Mouse (Mus musculus): ENCODE data around the gene Tdrd3.

DNA sequence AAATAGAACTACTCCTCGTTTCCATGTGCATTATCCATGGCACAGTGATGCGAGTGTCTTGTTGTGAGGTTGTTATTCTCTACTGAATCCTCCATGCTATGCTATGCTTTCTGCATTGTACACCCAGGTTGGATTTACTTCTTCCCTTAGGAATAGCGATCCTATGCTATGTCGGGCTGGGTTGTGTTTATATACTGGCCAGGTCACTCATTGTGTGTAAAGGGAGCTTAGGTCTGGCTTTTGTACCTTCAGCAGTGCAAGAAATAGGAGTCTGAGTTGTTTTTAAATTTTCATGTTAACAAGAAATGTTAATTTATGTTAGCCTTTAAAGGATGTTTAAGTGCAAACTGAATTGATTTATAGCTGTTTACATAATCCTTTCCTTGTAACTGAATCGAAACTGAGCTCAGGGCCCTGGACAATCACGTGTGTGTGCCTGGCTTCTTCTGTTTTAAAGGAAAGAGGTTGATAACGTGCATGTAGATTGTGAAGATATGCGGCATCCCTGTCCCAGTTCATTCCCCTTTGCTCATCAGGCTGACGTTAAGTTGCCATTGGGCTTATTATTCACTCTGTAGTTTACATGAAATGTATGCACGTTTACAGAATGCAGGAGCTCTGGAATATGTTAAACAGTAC lies 59.4 kb downstream of the Tdrd3 start:
- TF ChIP-seq CTCF (IDR thresholded peaks at IDR 0.05; ENCODE audit: low read depth) (no peak), EP300 (IDR thresholded peaks at IDR 0.05; ENCODE audit: low read depth) (no peak)
